Mouse (Mus musculus): ENCODE measurements at regions not wholly inside any gene's neighbourhood (a gene's known extent, or its start where the extent isn't known, plus 50 kb on each side); places are given as distances from the start of the nearest gene placed in this dataset.

GRCm38 (mm10) chr1:29595003-29595402 lies 815.0 kb upstream of the Gm597 start:
- no peak for DNase-seq (ENCODE audit: low spot score in 2 of 2)

DNA sequence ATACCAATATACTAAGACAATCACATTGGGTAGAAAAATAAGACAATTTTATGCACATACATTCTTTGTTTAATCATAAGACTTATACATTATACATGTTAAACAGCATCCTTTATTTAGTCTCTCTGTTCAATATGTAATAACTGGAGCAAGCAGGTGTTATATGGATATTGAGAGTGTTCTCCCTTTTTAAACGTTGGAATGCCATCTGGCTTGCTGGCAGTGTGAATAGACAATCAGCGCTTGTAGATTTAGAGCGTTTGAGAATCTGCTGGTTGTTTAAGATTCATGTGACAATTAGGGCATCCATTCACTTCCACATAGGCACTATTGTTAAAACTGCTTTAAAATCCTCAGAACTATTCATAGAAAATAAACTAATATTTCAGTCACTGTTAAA lies 807.8 kb upstream of the Gm597 start:
- peak; percentile 60 to 65 for DNase-seq (ENCODE audit: low spot score in 2 of 2)
